Mouse (Mus musculus) heart, postnatal 0 days (tissue): ENCODE measurements around the gene Akap6. TPM values are rescaled to one million over a fixed set of nuclear protein-coding genes. Genes with fewer than 3 reads are reported as not detected.
A peak's percentile ranks its signal among the peaks of the same experiment; 100 is the strongest.

ENCODE experiments used
- ATAC-seq: fragments of 200-750 bp; cut with Nextera tagmentation; 2 replicates; pipeline ENCODE4 v1.8.0; 2017; ENCODE audit warnings: low read depth, moderate number of reproducible peaks, moderate library complexity; ENCODE audit not compliant: insufficient read depth
- DNase-seq: peaks from one replicate; pipeline ENCODE4 v3.0.0-alpha.2; 2016; ENCODE audit warnings: low spot score
- H3K27ac ChIP-seq: fragments of 300-500 bp; sonication (generic); 2 replicates; pipeline ENCODE4 v1.5.1; 2014; ENCODE audit warnings: low read depth, mild to moderate bottlenecking
- H3K27me3 ChIP-seq: fragments of 300-500 bp; sonication (generic); 2 replicates; pipeline ENCODE4 v1.6.1; 2014; ENCODE audit warnings: low read length, mixed read lengths; ENCODE audit not compliant: control insufficient read depth, insufficient read depth
- H3K36me3 ChIP-seq: fragments of 300-500 bp; sonication (generic); replicated peaks from 2 replicates; pipeline ENCODE4 v1.6.1; 2014; ENCODE audit warnings: low read length, mixed read lengths; ENCODE audit not compliant: control insufficient read depth, insufficient read depth
- H3K4me1 ChIP-seq: fragments of 300-500 bp; sonication (generic); 2 replicates; pipeline ENCODE4 v1.6.1; 2014; ENCODE audit warnings: antibody characterized with exemption; ENCODE audit not compliant: control insufficient read depth, insufficient read depth
- H3K4me2 ChIP-seq: fragments of 300-500 bp; sonication (generic); 2 replicates; pipeline ENCODE4 v1.6.1; 2014; ENCODE audit warnings: low read depth, mild to moderate bottlenecking, low read length, moderate library complexity
- H3K4me3 ChIP-seq: fragments of 300-500 bp; sonication (generic); 2 replicates; pipeline ENCODE4 v1.5.1; 2014; ENCODE audit warnings: low read depth, low read length
- H3K9ac ChIP-seq: fragments of 300-500 bp; sonication (generic); replicated peaks from 2 replicates; pipeline ENCODE4 v1.6.1; 2014; ENCODE audit warnings: low read depth, low read length, mixed read lengths
- H3K9me3 ChIP-seq: fragments of 300-500 bp; sonication (generic); replicated peaks from 2 replicates; pipeline ENCODE4 v1.6.1; 2016; ENCODE audit warnings: low read length; ENCODE audit not compliant: control insufficient read depth
- CTCF ChIP-seq: IDR thresholded peaks from 2 replicates; pipeline ENCODE4 v1.5.1; 2016; ENCODE audit warnings: antibody characterized with exemption, control low read depth, low read depth
- EP300 ChIP-seq: IDR thresholded peaks from 2 replicates; pipeline ENCODE4 v1.6.1; 2016; ENCODE audit warnings: antibody characterized with exemption, low read depth
- WGBS: fragments of 180-500 bp; shearing (Covaris S2); extraction: QIAGEN DNeasy Blood & Tissue Kit; methylation state at CpG from one replicate; pipeline ENCODE4 v1.1.7; 2014; 5-methylcytosine and 5-hydroxymethylcytosine counted together
- polyA plus RNA-seq: library from polyadenylated mRNA; unstranded; fragments of >200 nt; fragmentation: Nextera tagmentation; extraction: Ambion mirVana; gene quantifications from 2 replicates; pipeline ENCODE4 v1.2.1, GENCODE M21; 2015
- total RNA-seq: library from RNA; depleted of rRNA; stranded (reverse); fragments of >200 nt; gene quantifications from 2 replicates; pipeline ENCODE4 v1.2.3, GENCODE M21; 2014; ENCODE audit warnings: low replicate concordance

Akap6 gene
- total and polyA plus RNA-seq, 2 experiments from 2014 or later = 10.3 to 53.2 TPM

DNA sequence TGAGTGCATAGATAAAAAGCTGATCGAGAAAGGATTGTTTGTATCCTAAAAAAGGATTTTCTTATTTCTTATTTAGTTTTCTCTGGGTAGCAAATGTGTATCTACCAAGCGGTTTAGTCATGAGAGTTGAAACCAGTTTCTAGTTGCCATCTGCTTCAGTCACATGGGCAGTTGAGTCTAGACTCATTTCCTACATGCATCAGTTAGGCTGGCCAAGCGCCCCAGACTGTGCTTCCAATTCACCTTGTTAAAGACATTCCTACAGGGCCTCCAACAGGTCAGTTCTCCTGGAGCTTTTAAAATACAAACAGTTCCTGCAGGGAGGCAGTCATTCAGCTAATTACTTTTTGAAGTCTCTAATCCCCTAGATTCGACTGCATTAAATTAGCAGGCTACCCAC, 176.9 kb downstream of the Akap6 start:
- no peak overlapping the region for H3K9ac ChIP-seq

DNA sequence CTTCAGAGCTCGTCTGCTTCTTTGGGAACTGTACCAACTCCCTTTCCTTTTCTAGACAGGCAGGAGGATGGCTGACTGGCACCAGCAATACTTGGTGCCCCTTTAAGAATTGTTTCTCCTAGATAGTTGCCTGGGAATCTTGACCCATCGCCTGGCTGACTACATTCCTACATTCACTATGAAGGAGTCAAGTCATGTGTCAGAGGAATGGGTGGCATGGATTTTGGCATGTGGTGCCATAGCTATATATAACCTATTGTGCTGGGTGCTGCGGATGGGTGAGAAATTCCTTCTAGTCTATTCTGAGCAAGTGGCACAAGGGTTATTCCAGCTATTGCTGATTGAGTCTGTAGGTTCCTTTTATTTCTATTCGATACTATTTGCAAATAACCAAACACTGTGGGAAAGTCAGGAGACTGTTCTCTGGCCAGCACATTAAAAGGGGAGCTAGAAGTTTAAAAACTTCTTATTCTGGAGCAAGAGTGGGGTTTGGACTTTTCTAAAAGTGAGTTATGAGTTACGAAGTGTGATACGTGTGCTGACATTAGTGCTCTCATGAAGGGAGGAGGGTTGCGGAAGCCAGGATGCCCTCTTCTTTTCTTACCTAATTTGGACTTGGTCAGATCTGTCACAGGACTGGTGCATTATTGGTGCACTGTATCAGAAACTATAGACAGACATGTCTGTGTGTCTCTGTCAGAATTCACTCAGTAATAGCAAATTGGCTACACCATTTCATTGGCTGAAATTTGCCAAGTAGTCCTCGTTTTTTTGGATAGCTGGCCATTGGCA, 178.0 kb downstream of the Akap6 start:
- TF ChIP-seq CTCF (no peak), EP300 (peak; percentile 78)
- Histone ChIP-seq H3K27me3 (no peaks in the 10 kb centered on the region), H3K4me1 (peaks cover 54% of the 10 kb centered on the region), H3K9me3 (no peaks in the 10 kb centered on the region), H3K4me2 (peak overlapping the region; percentile 31; the same call in 1 of the 2 replicates), H3K27ac (peak overlapping the region; percentile 93), H3K36me3 (no peaks in the 10 kb centered on the region; the same call in 1 of the 2 replicates), H3K9ac (peak overlapping the region; percentile 22; the same call in 1 of the 2 replicates), H3K4me3 (no peak overlapping the region)
- 41% methylated on average over 8 of the region's 8 CpGs for WGBS
- DNase-seq (peak; percentile 92), ATAC-seq (peak; percentile 90)

More for the DNA sequence above, 176.9 kb downstream of the Akap6 start:
- Histone ChIP-seq H3K4me2 (no peak overlapping the region), H3K36me3 (no peaks in the 10 kb centered on the region; the same call in 1 of the 2 replicates), H3K27ac (peak overlapping the region; percentile 93), H3K27me3 (no peaks in the 10 kb centered on the region), H3K4me1 (peaks cover 59% of the 10 kb centered on the region), H3K4me3 (no peak overlapping the region), H3K9me3 (no peaks in the 10 kb centered on the region)
- no peak for ATAC-seq
- TF ChIP-seq CTCF = no peak
- TF ChIP-seq EP300 = no peak
- DNase-seq = no peak
- WGBS = 62% methylated on average over 4 of the region's 4 CpGs

- ATAC-seq (peak; percentile 62), DNase-seq (peak; percentile 83)
- Histone ChIP-seq H3K36me3 (no peaks in the 10 kb centered on the region; the same call in 1 of the 2 replicates), H3K27me3 (no peaks in the 10 kb centered on the region), H3K4me1 (peaks cover 42% of the 10 kb centered on the region), H3K9ac (no peak overlapping the region), H3K27ac (peak overlapping the region; percentile 93), H3K9me3 (no peaks in the 10 kb centered on the region), H3K4me2 (no peak overlapping the region), H3K4me3 (no peak overlapping the region)
- 30% methylated on average over 8 of the region's 8 CpGs for WGBS
- TF ChIP-seq EP300 (peak; percentile 63), CTCF (no peak)
Measured at GRCm38 (mm10) chr12:52879324-52879723, 180.1 kb downstream of the Akap6 start.

DNA sequence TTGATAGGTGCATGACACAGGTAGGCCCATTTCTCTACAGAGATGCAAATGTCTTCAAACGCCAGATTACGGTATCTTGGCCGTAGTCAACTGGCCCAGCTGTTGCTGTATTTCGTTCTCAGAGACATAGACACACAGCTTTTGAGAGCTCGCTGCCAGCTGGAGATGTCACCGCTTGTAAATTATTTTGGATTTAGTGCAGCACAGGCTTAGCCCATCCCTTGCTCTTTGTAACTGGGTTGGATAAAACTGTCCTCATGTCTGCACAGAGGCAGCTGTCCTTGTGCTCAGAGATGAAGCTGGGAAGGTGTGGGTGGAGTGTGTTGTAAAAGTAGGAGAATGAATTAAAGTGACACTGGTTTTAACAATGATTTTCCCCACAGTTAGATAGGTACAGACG, 193.3 kb downstream of the Akap6 start:
- ATAC-seq (no peak), DNase-seq (no peak)
- Histone ChIP-seq H3K4me3 (no peak overlapping the region), H3K36me3 (peaks cover 16% of the 10 kb centered on the region; the same call in 1 of the 2 replicates), H3K4me1 (0 out of 2 replicates have a peak, but pooled peaks cover 12% of the 10 kb centered on the region), H3K9ac (no peak overlapping the region), H3K27ac (peak overlapping the region; percentile 69), H3K9me3 (no peaks in the 10 kb centered on the region), H3K27me3 (no peaks in the 10 kb centered on the region), H3K4me2 (no peak overlapping the region)
- TF ChIP-seq EP300 (no peak), CTCF (no peak)
- 81% methylated on average over 7 of the region's 7 CpGs for WGBS

GRCm38 (mm10) chr12:52893656-52894405, 194.6 kb downstream of the Akap6 start:
- DNase-seq (peak; percentile 58), ATAC-seq (peak; percentile 45)
- H3K9ac ChIP-seq = no peak overlapping the region
- TF ChIP-seq EP300 (no peak), CTCF (no peak)
- H3K27ac ChIP-seq = peak overlapping the region; percentile 69
- peaks cover 20% of the 10 kb centered on the region; the same call in 1 of the 2 replicates for H3K4me1 ChIP-seq
- H3K9me3 ChIP-seq = no peaks in the 10 kb centered on the region
- WGBS = 48% methylated on average over 11 of the region's 11 CpGs
- H3K4me2 ChIP-seq = no peak overlapping the region
- peaks cover 7% of the 10 kb centered on the region; the same call in 1 of the 2 replicates for H3K36me3 ChIP-seq
- no peak overlapping the region for H3K4me3 ChIP-seq
- no peaks in the 10 kb centered on the region for H3K27me3 ChIP-seq
